Mouse (Mus musculus) liver, embryonic 14.5 days (tissue): ENCODE data around the gene Lgals7. TPM values are rescaled to one million over a fixed set of nuclear protein-coding genes. Genes with fewer than 3 reads are reported as not detected.

ENCODE experiments used
- ATAC-seq: fragments of 200-750 bp; cut with Nextera tagmentation; 2 replicates; pipeline ENCODE4 v1.8.0; 2017; ENCODE audit warnings: moderate number of reproducible peaks, mild to moderate bottlenecking, moderate library complexity; ENCODE audit not compliant: insufficient read depth
- DNase-seq, 3 experiments: peaks; one replicate each; pipeline ENCODE4 v3.0.0-alpha.2; 2012 to 2013; ENCODE audit warnings: low read depth in 3 of 3, low spot score in 3 of 3
- H3K27ac ChIP-seq: fragments of 300-500 bp; sonication (generic); 2 replicates; pipeline ENCODE4 v1.5.1; 2014; ENCODE audit warnings: moderate library complexity, mild to moderate bottlenecking, control low read depth, inconsistent platforms
- H3K27me3 ChIP-seq: fragments of 300-500 bp; sonication (generic); 2 replicates; pipeline ENCODE4 v1.6.1; 2014; ENCODE audit warnings: mild to moderate bottlenecking, low read length, moderate library complexity; ENCODE audit not compliant: control insufficient read depth, insufficient read depth
- H3K36me3 ChIP-seq: fragments of 300-500 bp; sonication (generic); replicated peaks from 2 replicates; pipeline ENCODE4 v1.6.1; 2014; ENCODE audit warnings: low read depth; ENCODE audit not compliant: control insufficient read depth, insufficient read depth
- H3K4me1 ChIP-seq, 2 experiments: fragments of 200-500 bp in 1 of 2; fragments of 300-500 bp in 1 of 2; sonication (generic) in 1 of 2; replicated peaks; 2 replicates each; pipeline ENCODE4 v1.6.1; 2012 to 2014; ENCODE audit warnings: antibody characterized with exemption in 1 of 2, inconsistent platforms in 1 of 2, low read length in 1 of 2; ENCODE audit not compliant: control insufficient read depth in 2 of 2, insufficient read depth in 2 of 2
- H3K4me2 ChIP-seq: fragments of 300-500 bp; sonication (generic); 2 replicates; pipeline ENCODE4 v1.6.1; 2014; ENCODE audit warnings: low read depth, mild to moderate bottlenecking, control low read depth, moderate library complexity
- H3K4me3 ChIP-seq, 2 experiments: fragments of 200-500 bp in 1 of 2; fragments of 300-500 bp in 1 of 2; sonication (generic) in 1 of 2; 2 replicates each; pipeline ENCODE4 v1.5.1; 2012 to 2014; ENCODE audit warnings: low read depth in 2 of 2, low read length in 2 of 2, mild to moderate bottlenecking in 2 of 2, control low read depth in 1 of 2, inconsistent platforms in 1 of 2, moderate library complexity in 1 of 2; ENCODE audit not compliant: insufficient read depth in 1 of 2
- H3K9ac ChIP-seq: fragments of 300-500 bp; sonication (generic); replicated peaks from 2 replicates; pipeline ENCODE4 v1.6.1; 2014; ENCODE audit warnings: mild to moderate bottlenecking, control low read depth, moderate library complexity
- H3K9me3 ChIP-seq: fragments of 300-500 bp; sonication (generic); 2 replicates; pipeline ENCODE4 v1.6.1; 2016; ENCODE audit warnings: low read length, mixed read lengths; ENCODE audit not compliant: control insufficient read depth
- CTCF ChIP-seq: IDR thresholded peaks from 2 replicates; pipeline ENCODE4 v1.5.1; 2016; ENCODE audit warnings: antibody characterized with exemption, low read depth, control low read depth
- EP300 ChIP-seq: IDR thresholded peaks from 2 replicates; pipeline ENCODE4 v1.6.1; 2016; ENCODE audit warnings: antibody characterized with exemption, low read depth
- WGBS: fragments of 180-500 bp; shearing (Covaris S2); extraction: QIAGEN DNeasy Blood & Tissue Kit; methylation state at CpG from one replicate; pipeline ENCODE4 v1.1.7; 2014; ENCODE audit not compliant: insufficient replicate concordance; 5-methylcytosine and 5-hydroxymethylcytosine counted together
- polyA plus RNA-seq, 2 experiments: library from polyadenylated mRNA; depleted of rRNA in 1 of 2; stranded (reverse) in 1 of 2; unstranded in 1 of 2; fragments of >200 nt; fragmentation: Nextera tagmentation in 1 of 2; extraction: Ambion mirVana in 1 of 2; gene quantifications; 2 replicates each; pipeline versions ENCODE4 v1.2.1 to v1.2.3; 2012 to 2014

Gene Lgals7
- polyA plus RNA-seq (2012; rRNA removed): 0.09 and 0.42 TPM in 2 replicates
- polyA plus RNA-seq (2014; fragmentation: Nextera tagmentation; extraction: Ambion mirVana): 0.40 TPM in 1 of 2 replicates, not detected in the other

DNA sequence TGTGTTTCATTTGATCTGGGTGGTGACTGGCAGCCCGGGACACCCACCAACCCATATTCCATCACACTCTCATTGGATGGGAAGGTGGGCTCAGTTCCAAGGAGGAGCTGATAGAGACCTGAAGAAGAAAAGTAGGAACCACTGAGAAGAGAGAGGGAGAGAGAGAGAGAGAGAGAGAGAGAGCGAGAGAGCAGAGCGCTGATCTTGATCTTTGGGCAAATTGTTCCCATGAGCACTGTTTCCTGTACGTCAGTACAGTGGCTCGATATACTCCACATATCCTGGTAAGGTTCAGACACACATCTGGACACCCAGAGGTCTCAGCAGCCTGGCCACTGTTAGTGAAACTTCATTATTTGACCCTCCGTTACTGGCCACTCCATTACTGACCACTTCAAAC, at the start of gene Lgals7:
Lgals7 (plus strand) TSS at position 314 of the 400 bp plus-strand sequence.
- DNase-seq: no peak
- Histone ChIP-seq H3K27me3 (no peaks in the 10 kb centered on the region), H3K4me3 (no peak within 1 kb of the TSS), H3K36me3 (no peaks in the 10 kb centered on the region), H3K9me3 (no peaks in the 10 kb centered on the region; the same call in 1 of the 2 replicates), H3K4me2 (no peak within 1 kb of the TSS), H3K27ac (no peak within 1 kb of the TSS), H3K4me1 (peaks cover 0 to 12% of the 10 kb centered on the region in 2 experiments; a peak in 3 of 4 replicates), H3K9ac (no peak within 1 kb of the TSS)
- TF ChIP-seq EP300 (no peak), CTCF (no peak)
- WGBS: 61% methylated on average over 6 of the region's 6 CpGs
- ATAC-seq: no peak

DNA sequence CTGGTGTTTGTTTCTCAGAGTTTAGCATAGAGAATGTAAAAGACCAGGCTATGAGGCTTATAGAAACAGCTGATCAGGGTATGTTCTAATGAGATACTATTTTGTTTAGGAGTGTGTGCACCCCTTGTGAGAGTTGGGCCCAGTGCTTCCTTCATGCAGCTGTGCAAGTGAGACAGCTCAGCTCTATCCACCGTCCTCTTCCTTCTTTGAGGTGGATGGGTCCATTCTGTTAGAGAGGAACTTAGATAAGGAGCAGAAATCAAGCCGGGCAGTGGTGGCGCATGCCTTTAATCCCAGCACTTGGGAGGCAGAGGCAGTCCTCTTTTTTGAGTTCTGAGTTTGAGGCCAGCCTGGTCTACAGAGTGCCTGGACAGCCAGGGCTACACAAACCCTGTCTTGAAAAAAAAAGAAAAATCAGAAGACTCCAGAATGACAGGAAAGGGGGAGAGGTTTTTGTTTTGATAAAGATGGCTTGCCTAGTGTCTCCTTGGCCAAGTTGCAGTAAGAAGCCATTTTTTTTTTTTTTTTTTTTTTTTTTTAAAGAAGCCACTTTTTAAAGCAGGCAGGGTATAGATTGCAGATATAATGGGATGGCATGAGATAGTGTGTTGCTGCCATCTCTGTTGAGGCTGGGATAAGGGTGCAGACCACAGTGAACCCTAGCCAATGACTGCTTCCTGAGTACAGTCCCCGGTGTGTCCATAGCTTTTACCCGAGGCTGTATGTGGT, 49.2 kb upstream of the Lgals7 start:
- H3K27ac ChIP-seq: no peak overlapping the region
- H3K4me1 ChIP-seq: peaks cover 16 to 28% of the 10 kb centered on the region in 2 experiments
- H3K4me2 ChIP-seq: peak overlapping the region; percentile 6

GRCm38 (mm10) chr7:28815230-28815629, 48.4 kb upstream of the Lgals7 start:
- TF ChIP-seq CTCF (no peak), EP300 (no peak)
- Histone ChIP-seq H3K36me3 (peaks cover 83% of the 10 kb centered on the region), H3K9me3 (no peaks in the 10 kb centered on the region), H3K9ac (no peak overlapping the region), H3K4me2 (peak overlapping the region; percentile 6; the same call in 1 of the 2 replicates), H3K4me1 (peaks cover 16 to 28% of the 10 kb centered on the region in 2 experiments), H3K27ac (no peak overlapping the region), H3K27me3 (no peaks in the 10 kb centered on the region), H3K4me3 (no peak overlapping the region)
- 87% methylated on average over 9 of the region's 9 CpGs for WGBS
- DNase-seq (no peak), ATAC-seq (no peak)

More for the DNA sequence above, 49.2 kb upstream of the Lgals7 start:
- DNase-seq: no peak
- Histone ChIP-seq H3K36me3 (peaks cover 75% of the 10 kb centered on the region), H3K9ac (no peak overlapping the region; the same call in 1 of the 2 replicates), H3K4me3 (no peak overlapping the region), H3K27me3 (no peaks in the 10 kb centered on the region), H3K9me3 (no peaks in the 10 kb centered on the region)
- TF ChIP-seq CTCF (no peak), EP300 (no peak)
- 51% methylated on average over 5 of the region's 5 CpGs for WGBS
- ATAC-seq: no peak

GRCm38 (mm10) chr7:28816201-28816600, 47.5 kb upstream of the Lgals7 start:
- no peaks in the 10 kb centered on the region for H3K9me3 ChIP-seq
- H3K27ac ChIP-seq: no peak overlapping the region
- DNase-seq (no peak), ATAC-seq (no peak)
- no peak overlapping the region for H3K4me3 ChIP-seq
- H3K9ac ChIP-seq: no peak overlapping the region
- 82% methylated on average over 9 of the region's 9 CpGs for WGBS
- TF ChIP-seq CTCF (no peak), EP300 (no peak)
- H3K27me3 ChIP-seq: no peaks in the 10 kb centered on the region
- no peak overlapping the region for H3K4me2 ChIP-seq
- H3K36me3 ChIP-seq: peaks cover 93% of the 10 kb centered on the region
- H3K4me1 ChIP-seq: peaks cover 16 to 28% of the 10 kb centered on the region in 2 experiments

- H3K27me3 ChIP-seq: no peaks in the 10 kb centered on the region
- 93% methylated on average over 10 of the region's 10 CpGs for WGBS
Observed at GRCm38 (mm10) chr7:28816920-28817319, 46.7 kb upstream of the Lgals7 start.

More at GRCm38 (mm10) chr7:28816920-28817319, 46.7 kb upstream of the Lgals7 start:
- H3K9ac ChIP-seq: no peak overlapping the region
- TF ChIP-seq EP300 (no peak), CTCF (no peak)
- H3K4me2 ChIP-seq: no peak overlapping the region
- H3K36me3 ChIP-seq: peaks cover 99% of the 10 kb centered on the region
- H3K4me1 ChIP-seq: peaks cover 16 to 28% of the 10 kb centered on the region in 2 experiments
- H3K9me3 ChIP-seq: no peaks in the 10 kb centered on the region
- no peak overlapping the region for H3K4me3 ChIP-seq
- H3K27ac ChIP-seq: no peak overlapping the region
- no peak for DNase-seq
- no peak for ATAC-seq
